Mouse (Mus musculus): Measurements from ENCODE around the gene Fabp7. TPM values are rescaled to one million over a fixed set of nuclear protein-coding genes. Genes with fewer than 3 reads are reported as not detected.

The Fabp7 gene
- not detected in 2 replicates for polyA plus RNA-seq (2012)

- no peaks in the 10 kb centered on the region for H3K4me1 ChIP-seq (ENCODE audit: control insufficient read depth)
- H3K36me3 ChIP-seq (ENCODE audit: control insufficient read depth) = no peaks in the 10 kb centered on the region
- no peaks in the 10 kb centered on the region for H3K9me3 ChIP-seq (ENCODE audit: control insufficient read depth, low read length)
- H3K4me3 ChIP-seq (replicated peaks) = no peak within 1 kb of the TSS
- H3K27me3 ChIP-seq (ENCODE audit: control insufficient read depth) = peaks cover 30% of the 10 kb centered on the region
- TF ChIP-seq TAL1 (IDR thresholded peaks at IDR 0.05; ENCODE audit: low read length) (no peak), GATA1 (IDR thresholded peaks at IDR 0.05; ENCODE audit: low read length) (no peak)
Measured at GRCm38 (mm10) chr10:57784876-57785150, at the start of gene Fabp7. Fabp7 (plus strand) TSS chr10:57784881.

- H3K4me1 ChIP-seq (ENCODE audit: control insufficient read depth) = no peaks in the 10 kb centered on the region
- TF ChIP-seq GATA1 (IDR thresholded peaks at IDR 0.05; ENCODE audit: low read length) (no peak), TAL1 (IDR thresholded peaks at IDR 0.05; ENCODE audit: low read length) (no peak)
- H3K9me3 ChIP-seq (ENCODE audit: control insufficient read depth, low read length) = no peaks in the 10 kb centered on the region
- no peaks in the 10 kb centered on the region for H3K36me3 ChIP-seq (ENCODE audit: control insufficient read depth)
- H3K27me3 ChIP-seq (ENCODE audit: control insufficient read depth) = no peaks in the 10 kb centered on the region
- H3K4me3 ChIP-seq (replicated peaks) = no peak overlapping the region
Measured at GRCm38 (mm10) chr10:57740733-57741132, 43.9 kb upstream of the Fabp7 start.

GRCm38 (mm10) chr10:57741351-57741750 lies 43.3 kb upstream of the Fabp7 start:
- Histone ChIP-seq H3K4me1 (ENCODE audit: control insufficient read depth) (no peaks in the 10 kb centered on the region), H3K27me3 (ENCODE audit: control insufficient read depth) (no peaks in the 10 kb centered on the region), H3K9me3 (ENCODE audit: control insufficient read depth, low read length) (no peaks in the 10 kb centered on the region), H3K4me3 (replicated peaks) (no peak overlapping the region), H3K36me3 (ENCODE audit: control insufficient read depth) (no peaks in the 10 kb centered on the region)
- no peak for TF ChIP-seq GATA1 (IDR thresholded peaks at IDR 0.05; ENCODE audit: low read length)
- no peak for TF ChIP-seq TAL1 (IDR thresholded peaks at IDR 0.05; ENCODE audit: low read length)

- no peak for TF ChIP-seq GATA1 (IDR thresholded peaks at IDR 0.05; ENCODE audit: low read length)
- TF ChIP-seq TAL1 (IDR thresholded peaks at IDR 0.05; ENCODE audit: low read length) = no peak
- Histone ChIP-seq H3K36me3 (ENCODE audit: control insufficient read depth) (no peaks in the 10 kb centered on the region), H3K27me3 (ENCODE audit: control insufficient read depth) (no peaks in the 10 kb centered on the region), H3K4me1 (ENCODE audit: control insufficient read depth) (no peaks in the 10 kb centered on the region), H3K4me3 (replicated peaks) (no peak overlapping the region), H3K9me3 (ENCODE audit: control insufficient read depth, low read length) (no peaks in the 10 kb centered on the region)
Measured at GRCm38 (mm10) chr10:57743045-57743444, 41.6 kb upstream of the Fabp7 start.

GRCm38 (mm10) chr10:57743606-57744016 lies 41.1 kb upstream of the Fabp7 start:
- H3K27me3 ChIP-seq (ENCODE audit: control insufficient read depth) = no peaks in the 10 kb centered on the region

GRCm38 (mm10) chr10:57744128-57744765 lies 40.4 kb upstream of the Fabp7 start:
- no peaks in the 10 kb centered on the region for H3K27me3 ChIP-seq (ENCODE audit: control insufficient read depth)
- no peak for TF ChIP-seq GATA1 (IDR thresholded peaks at IDR 0.05; ENCODE audit: low read length)
- TF ChIP-seq TAL1 (IDR thresholded peaks at IDR 0.05; ENCODE audit: low read length) = no peak
- H3K4me1 ChIP-seq (ENCODE audit: control insufficient read depth) = no peaks in the 10 kb centered on the region
- no peaks in the 10 kb centered on the region for H3K9me3 ChIP-seq (ENCODE audit: control insufficient read depth, low read length)
- H3K36me3 ChIP-seq (ENCODE audit: control insufficient read depth) = no peaks in the 10 kb centered on the region
- no peak overlapping the region for H3K4me3 ChIP-seq (replicated peaks)

More at GRCm38 (mm10) chr10:57743606-57744016, 41.1 kb upstream of the Fabp7 start:
- Histone ChIP-seq H3K4me1 (ENCODE audit: control insufficient read depth) (no peaks in the 10 kb centered on the region), H3K4me3 (replicated peaks) (no peak overlapping the region), H3K9me3 (ENCODE audit: control insufficient read depth, low read length) (no peaks in the 10 kb centered on the region), H3K36me3 (ENCODE audit: control insufficient read depth) (no peaks in the 10 kb centered on the region)
- TF ChIP-seq TAL1 (IDR thresholded peaks at IDR 0.05; ENCODE audit: low read length) = no peak
- no peak for TF ChIP-seq GATA1 (IDR thresholded peaks at IDR 0.05; ENCODE audit: low read length)

GRCm38 (mm10) chr10:57745452-57745851 lies 39.2 kb upstream of the Fabp7 start:
- Histone ChIP-seq H3K9me3 (ENCODE audit: control insufficient read depth, low read length) (no peaks in the 10 kb centered on the region), H3K4me1 (ENCODE audit: control insufficient read depth) (no peaks in the 10 kb centered on the region), H3K4me3 (replicated peaks) (no peak overlapping the region), H3K36me3 (ENCODE audit: control insufficient read depth) (no peaks in the 10 kb centered on the region), H3K27me3 (ENCODE audit: control insufficient read depth) (no peaks in the 10 kb centered on the region)
- TF ChIP-seq GATA1 (IDR thresholded peaks at IDR 0.05; ENCODE audit: low read length) (no peak), TAL1 (IDR thresholded peaks at IDR 0.05; ENCODE audit: low read length) (no peak)

- TF ChIP-seq TAL1 (IDR thresholded peaks at IDR 0.05; ENCODE audit: low read length) (no peak), GATA1 (IDR thresholded peaks at IDR 0.05; ENCODE audit: low read length) (no peak)
- Histone ChIP-seq H3K4me3 (replicated peaks) (no peak overlapping the region), H3K4me1 (ENCODE audit: control insufficient read depth) (no peaks in the 10 kb centered on the region), H3K9me3 (ENCODE audit: control insufficient read depth, low read length) (no peaks in the 10 kb centered on the region), H3K27me3 (ENCODE audit: control insufficient read depth) (no peaks in the 10 kb centered on the region), H3K36me3 (ENCODE audit: control insufficient read depth) (no peaks in the 10 kb centered on the region)
Measured at GRCm38 (mm10) chr10:57747127-57747526, 37.6 kb upstream of the Fabp7 start.

GRCm38 (mm10) chr10:57753343-57753742 lies 31.3 kb upstream of the Fabp7 start:
- TF ChIP-seq GATA1 (IDR thresholded peaks at IDR 0.05; ENCODE audit: low read length) = no peak
- no peak for TF ChIP-seq TAL1 (IDR thresholded peaks at IDR 0.05; ENCODE audit: low read length)
- Histone ChIP-seq H3K27me3 (ENCODE audit: control insufficient read depth) (no peaks in the 10 kb centered on the region), H3K4me3 (replicated peaks) (no peak overlapping the region), H3K4me1 (ENCODE audit: control insufficient read depth) (no peaks in the 10 kb centered on the region), H3K9me3 (ENCODE audit: control insufficient read depth, low read length) (no peaks in the 10 kb centered on the region), H3K36me3 (ENCODE audit: control insufficient read depth) (no peaks in the 10 kb centered on the region)

- Histone ChIP-seq H3K36me3 (ENCODE audit: control insufficient read depth) (no peaks in the 10 kb centered on the region), H3K4me1 (ENCODE audit: control insufficient read depth) (no peaks in the 10 kb centered on the region), H3K9me3 (ENCODE audit: control insufficient read depth, low read length) (no peaks in the 10 kb centered on the region), H3K27me3 (ENCODE audit: control insufficient read depth) (no peaks in the 10 kb centered on the region), H3K4me3 (replicated peaks) (no peak overlapping the region)
- no peak for TF ChIP-seq TAL1 (IDR thresholded peaks at IDR 0.05; ENCODE audit: low read length)
- TF ChIP-seq GATA1 (IDR thresholded peaks at IDR 0.05; ENCODE audit: low read length) = no peak
Measured at GRCm38 (mm10) chr10:57755201-57755736, 29.4 kb upstream of the Fabp7 start.

All from erythroblast, embryonic 14.5 days (primary cell).